Mouse (Mus musculus): ENCODE measurements around the gene Znrf1. TPM values are rescaled to one million over a fixed set of nuclear protein-coding genes. Genes with fewer than 3 reads are reported as not detected.
"Not testable (repeated sequence)": the region's sequence is repeated elsewhere in the genome, so short reads cannot be mapped to it uniquely, and the experiment has no call there.

Gene Znrf1
- polyA plus RNA-seq, 1 experiment from 2014 or later, result 5.3 TPM

- Histone ChIP-seq H3K27ac (no peak overlapping the region), H3K9me3 (replicated peaks) (no peaks in the 10 kb centered on the region), H3K4me1 (replicated peaks) (peaks cover 10% of the 10 kb centered on the region; the same call in 1 of the 2 replicates), H3K27me3 (no peaks in the 10 kb centered on the region), H3K4me3 (replicated peaks) (no peak overlapping the region), H3K36me3 (no peaks in the 10 kb centered on the region), H3K9ac (no peak overlapping the region), H3K4me2 (no peak overlapping the region)
- ATAC-seq (ENCODE audit: low read depth), result no peak
- DNase-seq, result no peak
- WGBS (ENCODE audit: insufficient replicate concordance), result 93% methylated on average over 3 of the region's 3 CpGs
Measured at GRCm38 (mm10) chr8:111632976-111633375, 97.1 kb downstream of the Znrf1 start.

- Histone ChIP-seq H3K4me3 (replicated peaks) (no peak overlapping the region), H3K27me3 (no peaks in the 10 kb centered on the region), H3K9me3 (replicated peaks) (no peaks in the 10 kb centered on the region), H3K4me1 (replicated peaks) (peaks cover 13% of the 10 kb centered on the region), H3K27ac (no peak overlapping the region), H3K9ac (no peak overlapping the region), H3K36me3 (no peaks in the 10 kb centered on the region), H3K4me2 (no peak overlapping the region)
- DNase-seq, result no peak
- ATAC-seq (ENCODE audit: low read depth), result no peak; the same call in 1 of the 2 replicates
Measured at GRCm38 (mm10) chr8:111638086-111638485, 102.2 kb downstream of the Znrf1 start.

DNA sequence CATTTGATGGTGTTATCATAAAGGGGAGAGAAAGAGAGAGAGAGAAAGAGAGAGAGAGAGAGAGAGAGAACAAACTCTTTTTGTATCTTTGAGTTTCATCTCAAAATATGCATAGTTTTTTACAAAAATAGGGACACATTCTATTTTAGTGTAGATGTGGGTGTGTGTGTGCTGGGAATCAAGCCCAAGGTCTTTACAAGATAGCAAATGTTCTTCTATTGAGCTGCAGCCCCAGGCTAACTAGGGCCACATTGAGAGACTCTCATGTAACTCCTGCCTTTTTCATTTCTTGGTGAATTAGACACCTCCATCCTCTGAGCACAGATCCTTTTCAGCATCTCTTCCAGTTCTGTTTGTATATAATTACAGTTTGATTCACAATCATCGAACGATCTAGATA is 105.2 kb downstream of the Znrf1 start:
- Histone ChIP-seq H3K9ac (no peak overlapping the region), H3K27me3 (no peaks in the 10 kb centered on the region), H3K4me2 (no peak overlapping the region), H3K4me1 (replicated peaks) (peaks cover 31% of the 10 kb centered on the region), H3K36me3 (no peaks in the 10 kb centered on the region), H3K9me3 (replicated peaks) (no peaks in the 10 kb centered on the region), H3K4me3 (replicated peaks) (no peak overlapping the region), H3K27ac (no peak overlapping the region)
- DNase-seq (no peak), ATAC-seq (ENCODE audit: low read depth) (no peak)
- WGBS (ENCODE audit: insufficient replicate concordance), result 81% methylated on average over 2 of the region's 2 CpGs

DNA sequence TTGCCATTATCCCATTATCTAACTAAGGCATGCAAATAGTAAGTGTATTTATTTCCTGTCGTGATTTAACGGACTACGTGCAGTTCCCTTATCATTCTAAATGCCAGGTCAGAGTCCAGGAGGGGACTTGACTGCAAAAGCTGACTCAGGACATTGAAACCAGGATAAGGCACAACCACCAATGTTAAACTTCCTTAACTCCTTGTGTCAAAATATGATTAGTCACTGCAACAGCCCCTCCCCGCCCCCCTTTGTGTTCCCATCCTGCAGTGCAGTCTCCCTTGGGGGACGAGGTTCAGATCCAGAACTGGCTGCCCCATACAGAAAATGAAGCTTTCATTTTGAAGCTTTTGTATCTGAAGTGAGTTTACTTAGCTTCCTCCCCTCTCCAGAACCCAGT is 106.6 kb downstream of the Znrf1 start:
- Histone ChIP-seq H3K27me3 (no peaks in the 10 kb centered on the region), H3K9ac (peak overlapping the region; percentile 85), H3K4me2 (peak overlapping the region; percentile 99), H3K4me1 (replicated peaks) (peaks cover 39% of the 10 kb centered on the region), H3K36me3 (no peaks in the 10 kb centered on the region), H3K4me3 (replicated peaks) (peak overlapping the region; percentile 79), H3K9me3 (replicated peaks) (no peaks in the 10 kb centered on the region), H3K27ac (peak overlapping the region; percentile 70)
- peak; percentile 47 for DNase-seq
- WGBS (ENCODE audit: insufficient replicate concordance), result 1% methylated on average over 5 of the region's 5 CpGs
- peak; percentile 4; the same call in 1 of the 2 replicates for ATAC-seq (ENCODE audit: low read depth)

DNA sequence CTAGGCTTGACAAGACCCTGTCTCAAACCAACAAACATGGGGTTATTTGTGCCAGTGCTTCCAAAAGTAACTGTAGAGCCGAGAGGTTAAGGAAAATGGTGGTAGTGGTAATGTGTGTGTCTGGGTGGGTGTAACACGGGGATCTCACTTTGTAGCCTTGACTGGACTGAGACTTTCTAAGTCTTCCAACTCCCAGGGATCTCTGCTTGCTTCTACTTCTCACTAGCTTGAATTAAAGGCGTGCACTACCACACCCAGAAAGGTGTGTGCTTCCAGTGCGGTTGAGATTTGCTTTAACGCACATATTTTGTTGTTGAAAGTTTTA is 107.0 kb downstream of the Znrf1 start:
- Histone ChIP-seq H3K27me3 (no peaks in the 10 kb centered on the region), H3K9me3 (replicated peaks) (no peaks in the 10 kb centered on the region), H3K4me2 (peak overlapping the region; percentile 99), H3K36me3 (no peaks in the 10 kb centered on the region), H3K4me3 (replicated peaks) (peak overlapping the region; percentile 79), H3K27ac (peak overlapping the region; percentile 70), H3K9ac (peak overlapping the region; percentile 85), H3K4me1 (replicated peaks) (peaks cover 41% of the 10 kb centered on the region)
- DNase-seq (no peak), ATAC-seq (ENCODE audit: low read depth) (peak; percentile 52)
- 3% methylated on average over 5 of the region's 5 CpGs for WGBS (ENCODE audit: insufficient replicate concordance)

DNA sequence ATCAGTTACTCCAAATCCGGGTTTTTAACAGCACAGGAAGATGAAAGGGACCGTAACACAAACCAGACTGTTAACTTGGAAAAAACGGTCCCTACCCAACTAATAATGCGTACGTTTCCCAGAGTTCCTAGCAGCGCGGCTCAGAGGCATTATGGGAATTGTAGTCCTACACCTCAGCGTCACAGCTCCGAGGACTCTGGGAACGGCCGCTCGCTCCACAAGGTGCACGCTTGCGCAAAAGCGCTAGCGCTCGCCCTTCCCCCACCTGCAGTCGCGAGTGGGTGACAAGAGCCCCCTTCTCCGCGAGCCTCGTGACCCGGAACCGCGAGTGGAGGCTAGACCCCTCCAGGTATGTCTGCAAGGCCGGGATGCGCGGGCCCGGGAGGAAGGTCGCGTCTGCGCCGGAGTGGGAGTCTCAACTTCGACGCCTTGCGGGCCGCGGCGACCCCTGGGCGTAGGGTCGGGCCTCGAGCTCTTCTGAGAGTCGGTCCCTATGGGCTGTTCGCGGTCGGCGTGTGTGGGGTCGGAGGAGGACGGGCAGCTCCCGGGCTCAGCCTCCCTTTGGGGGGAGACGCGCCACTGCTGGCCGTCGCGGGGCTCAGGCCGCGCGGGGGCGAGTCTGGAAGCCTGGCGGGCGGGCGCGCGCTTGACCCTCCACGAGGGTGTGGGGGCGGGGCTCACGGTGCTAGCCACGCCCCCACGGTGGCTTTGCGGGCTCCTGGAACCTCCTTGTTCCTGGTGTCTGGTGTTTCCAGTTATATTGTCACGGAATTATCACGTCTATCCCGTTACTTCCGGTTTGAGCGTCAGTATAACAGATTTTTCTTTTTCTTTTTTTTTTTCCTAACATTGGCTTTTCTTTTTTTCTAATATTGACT is 107.6 kb downstream of the Znrf1 start, which contains the start of gene Zfp1:
Zfp1 (plus strand) TSS at position 138 of the 878 bp plus-strand sequence.
- H3K27ac ChIP-seq, result peak within 1 kb of the TSS; percentile 91
- H3K4me1 ChIP-seq (replicated peaks), result peaks cover 47% of the 10 kb centered on the region
- peak within 1 kb of the TSS; percentile 79 for H3K4me3 ChIP-seq (replicated peaks)
- H3K27me3 ChIP-seq, result no peaks in the 10 kb centered on the region
- ATAC-seq (ENCODE audit: low read depth) (peak; percentile 94), DNase-seq (peak; percentile 83)
- under 1% methylated on average over 75 of the region's 75 CpGs for WGBS (ENCODE audit: insufficient replicate concordance)
- H3K36me3 ChIP-seq, result no peaks in the 10 kb centered on the region
- no peaks in the 10 kb centered on the region for H3K9me3 ChIP-seq (replicated peaks)
- H3K4me2 ChIP-seq, result peak within 1 kb of the TSS; percentile 99
- peak within 1 kb of the TSS; percentile 85 for H3K9ac ChIP-seq

GRCm38 (mm10) chr8:111644286-111645051 is 108.6 kb downstream of the Znrf1 start:
- Histone ChIP-seq H3K9ac (peak overlapping the region; percentile 85), H3K27ac (peak overlapping the region; percentile 91)
- 17% methylated on average over 12 of the region's 12 CpGs for WGBS (ENCODE audit: insufficient replicate concordance)

DNA sequence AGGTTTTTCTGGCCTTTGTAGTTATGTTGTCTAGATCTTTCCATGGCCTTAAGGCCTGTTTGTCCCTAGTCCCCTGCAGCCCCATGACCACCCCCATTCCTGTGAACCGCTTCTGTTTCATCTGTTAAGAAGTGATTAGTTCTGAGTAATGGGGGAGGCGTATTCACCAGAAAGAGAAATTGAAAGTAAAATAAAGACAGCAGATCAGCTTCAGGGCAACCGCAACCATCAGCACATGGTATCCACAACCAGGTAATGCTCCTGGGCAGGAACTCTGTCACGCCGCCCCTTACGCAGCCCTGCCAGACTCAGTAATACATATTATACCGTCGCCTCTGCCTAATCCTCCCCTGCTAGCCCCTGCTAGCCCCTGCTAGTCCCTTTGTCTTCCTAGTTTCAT is 109.8 kb downstream of the Znrf1 start:
- no peak for DNase-seq
- no peak overlapping the region for H3K4me2 ChIP-seq
- 78% methylated on average over 8 of the region's 8 CpGs for WGBS (ENCODE audit: insufficient replicate concordance)

More at GRCm38 (mm10) chr8:111644286-111645051, 108.6 kb downstream of the Znrf1 start:
- Histone ChIP-seq H3K4me2 (peak overlapping the region; percentile 99), H3K4me3 (replicated peaks) (peak overlapping the region; percentile 79), H3K4me1 (replicated peaks) (peaks cover 55% of the 10 kb centered on the region)
- not testable (repeated sequence) for H3K9me3 ChIP-seq (replicated peaks); H3K27me3 ChIP-seq; H3K36me3 ChIP-seq; ATAC-seq (ENCODE audit: low read depth)
- DNase-seq, result peak; percentile 49

DNA sequence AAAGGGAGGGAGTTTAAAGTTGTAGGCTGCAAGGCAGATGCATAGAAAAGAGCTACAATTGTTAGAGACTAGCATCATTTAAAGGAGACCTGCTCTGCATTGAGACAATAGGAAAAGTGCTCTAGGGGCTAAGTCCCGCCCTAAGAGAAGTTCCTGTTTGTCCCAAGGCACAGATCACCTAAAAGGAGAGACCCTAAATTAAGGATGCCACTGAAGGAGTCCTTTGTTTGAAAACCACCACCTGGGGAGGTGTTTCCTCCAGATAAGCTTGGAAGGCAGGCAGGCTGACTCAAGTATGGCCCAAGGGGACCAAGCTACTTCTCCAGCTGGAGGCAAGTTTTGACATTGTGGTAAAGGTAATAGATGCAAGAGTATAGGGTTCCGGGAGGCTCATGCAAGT is 112.9 kb downstream of the Znrf1 start:
- DNase-seq (no peak), ATAC-seq (ENCODE audit: low read depth) (no peak)
- no peak overlapping the region for H3K27ac ChIP-seq
- peaks cover 42% of the 10 kb centered on the region for H3K4me1 ChIP-seq (replicated peaks)
- no peak overlapping the region for H3K9ac ChIP-seq
- H3K27me3 ChIP-seq, result no peaks in the 10 kb centered on the region
- H3K9me3 ChIP-seq (replicated peaks), result no peaks in the 10 kb centered on the region
- no peaks in the 10 kb centered on the region for H3K36me3 ChIP-seq
- H3K4me3 ChIP-seq (replicated peaks), result no peak overlapping the region
- H3K4me2 ChIP-seq, result no peak overlapping the region
- WGBS (ENCODE audit: insufficient replicate concordance), result 23% methylated on average over 2 of the region's 2 CpGs

More for the DNA sequence above, 109.8 kb downstream of the Znrf1 start:
- Histone ChIP-seq H3K4me1 (replicated peaks) (peaks cover 55% of the 10 kb centered on the region), H3K36me3 (no peaks in the 10 kb centered on the region), H3K27me3 (no peaks in the 10 kb centered on the region), H3K9me3 (replicated peaks) (no peaks in the 10 kb centered on the region), H3K9ac (no peak overlapping the region), H3K4me3 (replicated peaks) (no peak overlapping the region), H3K27ac (no peak overlapping the region)
- no peak for ATAC-seq (ENCODE audit: low read depth)

- Histone ChIP-seq H3K27me3 (no peaks in the 10 kb centered on the region), H3K36me3 (no peaks in the 10 kb centered on the region), H3K4me3 (replicated peaks) (no peak overlapping the region), H3K4me1 (replicated peaks) (peaks cover 27% of the 10 kb centered on the region), H3K4me2 (no peak overlapping the region), H3K27ac (no peak overlapping the region), H3K9me3 (replicated peaks) (no peaks in the 10 kb centered on the region), H3K9ac (no peak overlapping the region)
- ATAC-seq (ENCODE audit: low read depth) (no peak), DNase-seq (no peak)
- WGBS (ENCODE audit: insufficient replicate concordance), result 74% methylated on average over 3 of the region's 3 CpGs
Measured at GRCm38 (mm10) chr8:111650651-111651050, 114.8 kb downstream of the Znrf1 start.

- H3K27ac ChIP-seq, result no peak overlapping the region
- H3K4me2 ChIP-seq, result no peak overlapping the region
- H3K9ac ChIP-seq, result no peak overlapping the region
- H3K4me1 ChIP-seq (replicated peaks), result peaks cover 23% of the 10 kb centered on the region
- ATAC-seq (ENCODE audit: low read depth), result no peak
- H3K4me3 ChIP-seq (replicated peaks), result no peak overlapping the region
- no peaks in the 10 kb centered on the region for H3K9me3 ChIP-seq (replicated peaks)
- no peaks in the 10 kb centered on the region for H3K36me3 ChIP-seq
- no peak for DNase-seq
- H3K27me3 ChIP-seq, result no peaks in the 10 kb centered on the region
- 85% methylated on average over 2 of the region's 2 CpGs for WGBS (ENCODE audit: insufficient replicate concordance)
Measured at GRCm38 (mm10) chr8:111653524-111653923, 117.6 kb downstream of the Znrf1 start.
